Mouse (Mus musculus): Measurements from ENCODE around the gene Rpn2. TPM values are rescaled to one million over a fixed set of nuclear protein-coding genes. Genes with fewer than 3 reads are reported as not detected.

The Rpn2 gene
- polyA plus RNA-seq, 1 experiment from 2014 or later: 284 TPM

DNA sequence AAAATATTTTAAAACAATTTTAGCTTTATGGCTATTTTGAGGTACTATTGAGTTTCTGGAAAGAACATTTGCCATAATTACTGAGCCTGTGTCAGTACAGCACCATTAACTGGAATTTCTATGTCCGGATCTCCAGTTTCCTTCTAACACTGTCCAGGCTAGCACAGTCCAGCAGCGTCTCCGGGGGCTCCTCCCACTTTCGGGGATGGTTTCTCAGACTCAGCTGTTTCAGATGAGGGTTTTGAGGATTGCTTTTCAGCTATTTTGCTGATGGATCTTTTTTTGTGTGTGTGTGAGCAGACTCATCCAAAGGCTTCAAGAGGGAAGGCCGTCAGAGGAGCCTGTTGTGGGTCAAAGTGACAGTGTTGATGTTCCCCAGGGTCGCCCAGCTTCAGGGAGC lies 92.9 kb downstream of the Rpn2 start:
- no peak for DNase-seq (ENCODE audit: low spot score)
- Histone ChIP-seq H3K4me3 (no peak overlapping the region), H3K36me3 (peaks cover 26% of the 10 kb centered on the region), H3K27ac (no peak overlapping the region), H3K4me1 (peaks cover 36% of the 10 kb centered on the region), H3K9me3 (replicated peaks) (no peaks in the 10 kb centered on the region), H3K27me3 (ENCODE audit: low read depth, poor library complexity, severe bottlenecking) (no peaks in the 10 kb centered on the region)
- 81% methylated on average over 6 of the region's 6 CpGs for WGBS

DNA sequence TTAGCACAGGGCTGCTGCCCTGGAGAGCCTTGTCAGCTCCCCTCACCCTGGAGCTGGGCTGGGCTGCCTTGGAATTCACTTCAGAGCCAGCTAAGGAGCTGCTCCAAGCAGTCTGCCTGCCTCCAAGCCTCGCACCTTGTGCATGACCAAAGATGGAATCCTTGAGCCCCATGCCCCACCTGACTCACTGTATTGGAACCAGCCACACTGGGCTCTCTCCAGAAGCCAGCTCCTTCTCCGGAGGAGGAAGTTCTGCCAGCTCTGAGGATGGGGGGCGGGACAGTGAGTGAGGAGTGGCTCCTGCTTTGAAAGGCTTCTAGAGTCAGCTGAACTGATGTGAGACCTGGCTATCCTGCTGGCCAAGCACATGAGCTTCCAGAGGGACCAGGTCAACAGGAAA lies 94.9 kb downstream of the Rpn2 start:
- DNase-seq (ENCODE audit: low spot score): no peak
- no peaks in the 10 kb centered on the region for H3K27me3 ChIP-seq (ENCODE audit: low read depth, poor library complexity, severe bottlenecking)
- H3K36me3 ChIP-seq: peaks cover 30% of the 10 kb centered on the region
- no peak overlapping the region for H3K4me3 ChIP-seq
- H3K9me3 ChIP-seq (replicated peaks): no peaks in the 10 kb centered on the region
- WGBS: 83% methylated on average over 3 of the region's 3 CpGs
- peaks cover 23% of the 10 kb centered on the region for H3K4me1 ChIP-seq
- H3K27ac ChIP-seq: no peak overlapping the region

DNA sequence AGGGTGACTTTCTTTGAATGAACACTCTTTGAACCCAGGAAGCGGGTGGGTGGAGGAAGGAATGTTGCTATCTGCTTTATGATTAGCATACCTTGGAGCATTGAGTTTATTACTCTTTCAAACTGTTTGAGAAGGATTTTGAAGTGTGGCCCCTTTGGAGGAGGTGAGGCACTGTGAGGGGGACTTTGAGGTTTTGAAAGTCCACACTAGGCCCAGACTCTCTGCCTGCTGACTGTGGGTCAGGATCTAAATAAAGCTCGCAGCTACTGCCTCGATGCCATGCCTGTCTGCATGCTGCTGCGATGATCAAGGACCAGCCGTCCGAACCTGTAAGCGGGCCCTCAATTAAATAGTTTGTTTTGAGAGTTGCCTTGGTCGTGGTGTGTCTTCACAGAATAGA lies 96.2 kb downstream of the Rpn2 start:
- H3K27ac ChIP-seq: no peak overlapping the region
- H3K27me3 ChIP-seq (ENCODE audit: low read depth, poor library complexity, severe bottlenecking): no peaks in the 10 kb centered on the region
- 67% methylated on average over 8 of the region's 8 CpGs for WGBS
- no peak overlapping the region for H3K4me3 ChIP-seq
- peaks cover 38% of the 10 kb centered on the region for H3K36me3 ChIP-seq
- no peak for DNase-seq (ENCODE audit: low spot score)
- no peaks in the 10 kb centered on the region for H3K9me3 ChIP-seq (replicated peaks)
- H3K4me1 ChIP-seq: peaks cover 20% of the 10 kb centered on the region

Other genes with a start within 250 kb of the Rpn2 start
- 5.3 and 5.7 TPM in 2 replicates for gene Soga1, start 199.8 kb upstream of the Rpn2 start, polyA plus RNA-seq (2016; fragmentation: Nextera tagmentation; extraction: Ambion mirVana)
- gene Tldc2, start 192.0 kb upstream of the Rpn2 start, polyA plus RNA-seq (2016; fragmentation: Nextera tagmentation; extraction: Ambion mirVana): not detected in 2 replicates
- gene Samhd1, start 143.8 kb upstream of the Rpn2 start, polyA plus RNA-seq (2016; fragmentation: Nextera tagmentation; extraction: Ambion mirVana): 24.0 and 27.3 TPM in 2 replicates
- 16.6 and 23.8 TPM in 2 replicates for gene Rbl1, start 74.5 kb upstream of the Rpn2 start, polyA plus RNA-seq (2016; fragmentation: Nextera tagmentation; extraction: Ambion mirVana)
- gene Mroh8, start 532 bp downstream of the Rpn2 start, polyA plus RNA-seq (2016; fragmentation: Nextera tagmentation; extraction: Ambion mirVana): 0.58 and 0.66 TPM in 2 replicates
- gene Ghrh, start 68.5 kb downstream of the Rpn2 start, polyA plus RNA-seq (2016; fragmentation: Nextera tagmentation; extraction: Ambion mirVana): not detected in 2 replicates
- gene Manbal, start 88.6 kb downstream of the Rpn2 start, polyA plus RNA-seq (2016; fragmentation: Nextera tagmentation; extraction: Ambion mirVana): 70.0 and 70.9 TPM in 2 replicates
- 21.7 and 26.2 TPM in 2 replicates for gene Src, start 139.4 kb downstream of the Rpn2 start, polyA plus RNA-seq (2016; fragmentation: Nextera tagmentation; extraction: Ambion mirVana)

Measured in limb, embryonic 10.5 days (tissue).